Mouse (Mus musculus) bone marrow, adult 2 months (tissue): ENCODE data around the gene Nyap1.

ENCODE experiments used
- CTCF ChIP-seq: fragments of 200-500 bp; IDR thresholded peaks from 2 replicates; pipeline ENCODE4 v1.5.1; 2011; ENCODE audit warnings: low read length, control low read depth; ENCODE audit not compliant: control insufficient read depth, insufficient read depth
- POLR2A ChIP-seq: fragments of 200-500 bp; IDR thresholded peaks from 2 replicates; pipeline ENCODE4 v1.6.1; 2011; ENCODE audit warnings: low read depth, mild to moderate bottlenecking, control low read depth, low read length, borderline replicate concordance; ENCODE audit not compliant: control insufficient read depth

- TF ChIP-seq CTCF = no peak
- no peak for TF ChIP-seq POLR2A
These were observed 42.6 kb upstream of the Nyap1 start for GRCm38 (mm10) chr5:137783901-137784540.
